Mouse (Mus musculus): ENCODE results near the gene Epha3. TPM values are rescaled to one million over a fixed set of nuclear protein-coding genes. Genes with fewer than 3 reads are reported as not detected.

The Epha3 gene
- total RNA-seq, 2 experiments from 2014 or later: 24.3 to 25.7 TPM

GRCm38 (mm10) chr16:63792084-63792483 is 71.9 kb downstream of the Epha3 start:
- DNase-seq (ENCODE audit: low spot score in 2 of 2): no peak

GRCm38 (mm10) chr16:63783544-63783943 is 80.4 kb downstream of the Epha3 start:
- DNase-seq (ENCODE audit: low spot score in 2 of 2): no peak

- DNase-seq (ENCODE audit: low spot score in 2 of 2): no peak
Measured at GRCm38 (mm10) chr16:63782101-63782500, 81.9 kb downstream of the Epha3 start.

GRCm38 (mm10) chr16:63780151-63780550 is 83.8 kb downstream of the Epha3 start:
- DNase-seq (ENCODE audit: low spot score in 2 of 2): no peak

- no peak for DNase-seq (ENCODE audit: low spot score in 2 of 2)
Measured at GRCm38 (mm10) chr16:63777811-63778210, 86.2 kb downstream of the Epha3 start.

GRCm38 (mm10) chr16:63772566-63772965 is 91.4 kb downstream of the Epha3 start:
- no peak for DNase-seq (ENCODE audit: low spot score in 2 of 2)

GRCm38 (mm10) chr16:63767589-63767988 is 96.4 kb downstream of the Epha3 start:
- DNase-seq (ENCODE audit: low spot score in 2 of 2): no peak

- DNase-seq (ENCODE audit: low spot score in 2 of 2): no peak
Measured at GRCm38 (mm10) chr16:63761177-63761576, 102.8 kb downstream of the Epha3 start.

GRCm38 (mm10) chr16:63760112-63760511 is 103.9 kb downstream of the Epha3 start:
- no peak for DNase-seq (ENCODE audit: low spot score in 2 of 2)

- DNase-seq (ENCODE audit: low spot score in 2 of 2): no peak
Measured at GRCm38 (mm10) chr16:63753052-63753451, 110.9 kb downstream of the Epha3 start.

GRCm38 (mm10) chr16:63747817-63748216 is 116.2 kb downstream of the Epha3 start:
- no peak for DNase-seq (ENCODE audit: low spot score in 2 of 2)

GRCm38 (mm10) chr16:63745465-63745864 is 118.5 kb downstream of the Epha3 start:
- no peak for DNase-seq (ENCODE audit: low spot score in 2 of 2)

- no peak for DNase-seq (ENCODE audit: low spot score in 2 of 2)
Measured at GRCm38 (mm10) chr16:63743208-63743854, 120.6 kb downstream of the Epha3 start.

- no peak for DNase-seq (ENCODE audit: low spot score in 2 of 2)
Measured at GRCm38 (mm10) chr16:63719235-63719634, 144.7 kb downstream of the Epha3 start.

- DNase-seq (ENCODE audit: low spot score in 2 of 2): no peak
Measured at GRCm38 (mm10) chr16:63717317-63717716, 146.7 kb downstream of the Epha3 start.

- no peak for DNase-seq (ENCODE audit: low spot score in 2 of 2)
Measured at GRCm38 (mm10) chr16:63706912-63707868, 156.8 kb downstream of the Epha3 start.

GRCm38 (mm10) chr16:63689371-63689770 is 174.6 kb downstream of the Epha3 start:
- no peak for DNase-seq (ENCODE audit: low spot score in 2 of 2)

- DNase-seq (ENCODE audit: low spot score in 2 of 2): no peak
Measured at GRCm38 (mm10) chr16:63684211-63684610, 179.8 kb downstream of the Epha3 start.

GRCm38 (mm10) chr16:63674426-63674825 is 189.5 kb downstream of the Epha3 start:
- no peak for DNase-seq (ENCODE audit: low spot score in 2 of 2)

- DNase-seq (ENCODE audit: low spot score in 2 of 2): no peak
Measured at GRCm38 (mm10) chr16:63673236-63673840, 190.6 kb downstream of the Epha3 start.

GRCm38 (mm10) chr16:63665897-63666464 is 198.0 kb downstream of the Epha3 start:
- no peak for DNase-seq (ENCODE audit: low spot score in 2 of 2)
